Mouse (Mus musculus): ENCODE measurements around the gene Pipox.

Gene Pipox

DNA sequence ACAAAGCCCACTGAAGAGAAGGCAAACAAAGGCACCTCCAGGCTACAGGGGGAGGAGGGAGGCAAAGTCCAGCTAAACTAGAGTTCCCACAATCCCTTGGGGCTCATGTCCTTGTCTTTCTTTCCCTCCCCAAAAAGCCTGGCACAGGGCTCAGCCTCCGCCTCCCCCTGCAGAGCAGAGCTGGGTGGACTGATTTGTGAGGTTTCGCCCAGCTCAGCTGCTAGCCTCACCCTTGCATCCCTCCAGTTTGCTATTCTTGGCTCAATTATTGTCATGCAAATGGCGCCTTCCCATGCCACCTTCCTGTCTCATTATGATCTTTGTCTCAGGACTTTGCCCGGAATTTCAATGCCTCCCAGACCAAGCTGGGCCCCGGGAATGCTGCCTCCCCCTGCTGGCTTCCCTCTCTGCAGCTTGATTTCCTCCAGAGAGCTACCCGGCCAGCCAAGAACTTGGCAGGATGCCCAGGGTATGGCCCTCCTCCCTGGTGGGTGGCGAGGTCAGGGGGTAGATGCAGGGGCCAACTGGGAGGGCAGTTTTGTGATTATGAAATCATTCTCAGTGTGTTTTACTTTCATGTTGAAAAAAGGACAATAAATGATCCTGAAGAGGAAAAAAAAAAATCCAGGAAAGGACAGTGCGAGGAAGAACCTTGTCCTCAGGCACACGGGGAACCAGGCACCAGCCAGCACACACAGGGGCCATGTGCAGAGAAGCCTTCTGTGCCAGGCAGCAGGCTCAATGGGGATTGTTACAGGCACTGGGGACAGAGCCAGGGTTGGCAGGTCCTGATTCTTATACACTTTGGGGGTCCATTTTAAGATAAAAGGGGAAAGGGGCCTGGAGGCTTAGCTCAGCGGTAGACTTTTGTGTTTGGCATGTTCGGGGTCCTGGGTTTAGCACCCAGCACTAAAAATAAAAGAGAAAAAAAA is at the start of gene Pipox:
Gene Pipox (minus strand): TSS at position 310 of the 932 bp plus-strand sequence.
- peak; percentile 92 for DNase-seq (ENCODE audit: low spot score)

DNA sequence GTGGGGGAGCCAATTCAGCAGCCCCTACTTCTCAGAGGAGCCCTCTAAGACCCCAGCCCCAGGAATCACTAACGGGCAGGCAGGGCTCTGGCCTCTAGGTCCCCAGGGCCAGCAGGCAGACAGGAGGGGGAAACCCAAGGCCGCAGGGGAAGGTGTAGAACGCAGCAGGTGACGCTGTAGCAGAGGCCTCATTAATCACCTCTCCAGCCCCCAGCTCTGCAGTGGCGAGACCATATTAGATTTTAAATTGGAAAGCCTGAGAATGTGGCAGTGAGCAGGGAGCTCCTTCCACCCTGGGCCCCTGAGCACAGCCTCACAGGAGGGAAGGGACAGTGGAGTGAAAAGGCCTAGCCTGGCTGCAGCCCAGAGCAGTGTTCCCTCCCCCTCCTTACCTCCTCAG is 48.3 kb upstream of the Pipox start:
- DNase-seq (ENCODE audit: low spot score) = no peak

DNA sequence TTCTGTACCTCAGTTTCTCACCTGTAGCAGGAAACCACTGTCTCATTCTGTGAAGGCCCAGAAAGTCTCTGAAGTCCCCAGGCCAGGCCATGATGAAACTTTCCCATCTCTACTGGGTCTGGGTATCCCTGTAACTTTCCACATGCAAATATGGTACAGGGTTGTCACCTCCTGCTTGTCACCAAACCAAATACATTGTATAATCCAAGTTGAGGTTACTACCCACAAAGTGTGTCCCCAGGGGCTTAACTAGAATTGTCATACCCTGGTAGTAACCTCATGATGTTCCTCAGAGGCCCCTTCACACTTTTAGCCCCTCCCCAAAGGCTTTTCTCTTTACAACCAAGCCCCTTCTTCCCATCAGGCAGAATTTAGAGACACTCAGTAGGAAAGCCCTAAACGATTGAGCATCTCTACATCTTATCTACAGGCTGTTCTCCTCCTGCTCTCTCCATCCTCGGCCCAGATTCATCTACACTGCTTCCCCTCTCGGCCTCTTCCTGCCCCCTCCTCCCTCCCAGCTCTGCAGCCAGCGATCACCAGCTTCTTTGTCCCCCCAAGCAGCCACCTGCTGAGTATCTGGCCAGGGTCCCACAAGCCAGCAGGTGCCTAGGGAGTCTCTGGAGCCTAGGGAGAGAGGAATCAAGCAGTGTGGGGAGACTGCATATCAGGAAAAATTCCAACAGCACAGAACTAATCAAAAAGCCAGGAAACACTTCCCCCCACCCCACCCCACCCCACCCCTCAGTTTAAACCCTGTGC is 43.9 kb upstream of the Pipox start:
- no peak for DNase-seq (ENCODE audit: low spot score)

DNA sequence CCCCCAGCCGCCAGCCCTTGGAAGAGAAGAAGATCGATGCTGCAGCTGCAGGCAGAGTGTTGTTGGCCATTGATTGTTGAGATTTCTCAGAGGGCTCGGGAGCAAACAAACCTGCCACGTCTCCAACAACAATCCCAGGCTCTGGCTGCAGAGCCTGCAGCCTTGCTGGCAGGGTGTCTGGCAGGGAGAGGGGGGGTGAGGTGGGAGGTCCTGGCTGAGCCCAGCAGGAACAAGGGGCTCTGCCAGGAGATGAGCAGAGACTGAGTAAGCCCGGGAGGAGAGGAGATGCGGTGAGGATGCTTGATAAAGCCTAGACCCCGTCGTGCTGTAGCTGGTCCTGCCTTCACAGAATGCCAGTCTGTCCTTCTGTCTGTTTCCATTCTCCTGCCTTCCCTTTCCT is 43.0 kb upstream of the Pipox start:
- DNase-seq (ENCODE audit: low spot score) = no peak

DNA sequence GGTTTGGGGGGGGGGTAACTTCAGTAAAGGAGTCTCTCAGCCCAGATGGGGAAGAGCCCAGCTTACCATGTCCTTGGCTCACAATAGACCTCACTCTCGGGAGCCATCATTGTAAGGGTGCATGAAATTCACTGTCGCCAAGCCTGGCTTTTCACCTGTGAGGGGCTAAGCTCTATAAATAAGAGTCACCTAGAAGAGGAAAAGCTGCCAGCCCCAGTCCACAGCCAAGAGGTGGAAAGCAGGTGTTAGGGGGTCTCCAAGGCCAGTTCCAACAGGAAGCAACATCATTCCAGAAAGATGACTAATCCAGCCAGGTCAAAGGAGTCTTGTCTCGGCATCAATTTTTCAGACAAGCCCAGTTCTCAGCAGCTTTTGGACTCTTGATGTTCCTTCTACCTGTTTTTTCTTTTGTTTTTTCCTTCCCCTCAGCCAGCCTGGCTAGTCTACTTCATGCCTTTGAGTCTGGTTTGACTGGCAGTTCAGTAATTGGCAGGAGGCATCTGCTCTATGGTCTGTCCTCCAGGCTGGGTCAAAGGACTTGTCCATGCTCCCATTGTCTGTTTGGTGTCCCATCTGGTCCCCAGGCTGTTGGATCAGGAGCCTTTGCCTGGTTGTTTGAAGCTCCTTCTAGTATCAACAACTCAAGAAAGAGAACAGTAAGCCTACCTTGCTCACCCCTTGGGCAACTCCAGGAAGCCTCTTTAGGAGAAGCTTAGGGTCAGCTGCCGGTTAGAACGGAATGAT is 40.8 kb upstream of the Pipox start:
- no peak for DNase-seq (ENCODE audit: low spot score)

DNA sequence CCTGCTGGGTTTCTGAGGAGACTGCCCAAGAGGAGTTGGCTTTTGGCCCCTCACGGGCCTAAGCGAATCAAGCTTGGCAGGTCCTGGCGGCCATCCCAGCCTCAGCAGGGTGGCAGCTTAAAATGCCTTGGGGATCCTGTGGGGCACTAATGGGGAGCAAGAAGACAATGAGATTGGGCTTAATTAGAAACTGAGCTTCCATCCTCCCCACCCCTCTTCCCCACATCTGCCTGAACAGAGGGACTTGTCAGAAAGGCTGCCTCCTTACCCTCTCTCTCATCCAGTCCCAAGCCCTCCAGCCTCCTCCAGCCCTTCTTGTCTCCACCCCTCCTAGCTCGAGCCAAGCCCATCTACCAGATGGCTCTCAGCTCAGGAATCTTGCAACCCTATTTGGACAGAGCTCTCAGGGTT is 40.2 kb upstream of the Pipox start:
- DNase-seq (ENCODE audit: low spot score) = no peak

DNA sequence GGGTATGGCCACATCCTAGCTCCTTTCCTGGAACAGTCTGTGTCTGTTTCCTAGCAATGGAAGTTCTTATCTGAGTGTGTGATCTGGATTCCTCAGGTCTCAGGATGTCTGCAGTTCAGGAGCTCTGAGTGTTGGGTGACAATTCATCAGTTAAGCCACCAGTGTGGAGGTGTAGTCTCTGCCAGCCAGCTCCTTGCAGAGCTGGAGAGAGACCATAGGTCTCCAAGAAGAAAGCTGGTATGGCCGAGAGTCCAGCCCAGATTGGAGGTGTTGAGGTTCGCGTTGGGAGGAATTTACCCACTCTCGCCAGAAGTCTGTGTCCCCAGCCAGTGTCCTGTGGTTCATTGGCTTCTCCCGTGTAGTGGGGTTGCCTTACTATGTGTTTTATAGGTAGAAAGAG is 38.7 kb upstream of the Pipox start:
- no peak for DNase-seq (ENCODE audit: low spot score)

DNA sequence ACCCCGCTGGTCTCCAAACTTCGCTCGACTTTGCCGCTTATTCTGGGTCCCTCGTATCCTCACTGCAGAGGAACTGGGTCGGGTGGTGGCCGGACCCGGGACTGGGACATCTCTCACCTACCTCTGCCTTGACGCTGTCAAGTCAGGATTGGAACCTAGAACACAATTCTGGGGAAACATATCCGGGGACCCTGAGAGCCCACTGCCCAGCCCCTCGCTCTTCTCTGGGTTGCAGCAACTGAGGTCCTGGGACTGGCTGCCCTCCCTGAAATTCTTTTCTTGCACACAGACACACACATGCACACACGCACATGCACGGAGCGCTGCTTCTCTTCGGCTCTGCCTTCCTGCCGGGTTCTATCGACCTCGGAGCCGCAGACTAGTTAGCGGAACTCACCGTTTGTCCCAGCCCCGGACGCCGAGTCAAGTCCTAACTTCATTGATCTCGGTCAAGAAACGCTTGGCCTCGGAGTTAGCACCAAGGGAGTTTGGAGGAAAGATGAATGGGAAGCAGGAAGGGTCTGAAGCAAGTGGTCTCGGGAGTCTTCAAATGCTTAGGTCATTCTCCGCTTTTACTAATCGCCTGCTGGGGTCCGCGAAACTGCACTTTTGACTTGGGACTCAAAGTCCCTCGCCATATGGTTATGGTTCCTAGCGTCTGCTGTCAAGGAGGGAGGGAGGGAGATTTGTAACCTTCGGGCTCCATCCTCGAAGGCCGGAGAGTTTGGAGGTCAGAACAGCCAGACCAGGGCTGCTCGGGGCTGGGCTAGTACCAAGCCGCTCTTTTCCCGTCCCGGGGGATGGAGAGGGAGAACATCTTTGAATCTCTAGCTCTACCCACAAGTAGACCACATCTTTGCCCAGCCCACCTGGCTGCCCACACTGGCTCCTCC is 37.9 kb upstream of the Pipox start:
- no peak for DNase-seq (ENCODE audit: low spot score)

DNA sequence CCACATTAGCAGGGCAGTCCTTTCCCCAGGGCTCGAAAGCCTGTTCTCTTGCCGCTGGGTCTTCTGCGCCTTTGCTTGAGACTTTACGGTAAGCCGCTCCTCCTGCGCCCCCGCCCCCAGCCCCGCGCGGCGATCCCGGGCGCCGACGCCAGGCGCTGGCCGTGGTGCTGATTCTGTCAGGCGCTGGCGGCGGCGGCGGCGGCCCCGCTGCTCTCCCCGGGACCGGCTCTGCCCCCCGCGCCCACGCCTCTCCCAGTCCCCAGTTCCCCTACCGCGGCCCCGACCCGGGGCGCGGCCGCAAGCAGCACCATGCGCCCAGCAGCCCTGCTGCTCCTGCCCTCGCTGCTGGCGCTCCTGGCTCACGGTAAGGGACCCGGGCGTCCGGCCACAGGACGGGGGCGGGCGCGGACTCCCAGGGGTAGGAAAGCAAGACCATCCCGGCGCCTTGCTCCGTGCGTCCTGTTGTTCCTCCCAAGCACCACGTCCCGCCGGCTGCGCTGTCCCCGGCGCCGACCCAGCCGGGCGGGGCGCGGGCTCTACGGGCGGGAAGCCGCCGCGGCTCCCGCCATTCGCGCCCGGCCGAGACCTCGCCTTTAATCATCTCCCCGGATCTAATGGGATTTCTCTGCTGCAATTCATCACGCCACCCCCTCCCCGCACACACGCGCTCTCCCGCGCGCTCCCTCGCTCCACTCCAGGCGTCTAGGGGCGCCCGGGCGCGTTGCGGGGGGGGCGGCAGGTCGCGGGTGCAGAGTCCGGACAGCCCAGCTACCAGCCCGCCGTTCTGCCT is 37.0 kb upstream of the Pipox start, which contains the start of gene Sez6:
Gene Sez6 (plus strand): TSS at position 50 of the 790 bp plus-strand sequence.
- peak; percentile 92 for DNase-seq (ENCODE audit: low spot score)

DNA sequence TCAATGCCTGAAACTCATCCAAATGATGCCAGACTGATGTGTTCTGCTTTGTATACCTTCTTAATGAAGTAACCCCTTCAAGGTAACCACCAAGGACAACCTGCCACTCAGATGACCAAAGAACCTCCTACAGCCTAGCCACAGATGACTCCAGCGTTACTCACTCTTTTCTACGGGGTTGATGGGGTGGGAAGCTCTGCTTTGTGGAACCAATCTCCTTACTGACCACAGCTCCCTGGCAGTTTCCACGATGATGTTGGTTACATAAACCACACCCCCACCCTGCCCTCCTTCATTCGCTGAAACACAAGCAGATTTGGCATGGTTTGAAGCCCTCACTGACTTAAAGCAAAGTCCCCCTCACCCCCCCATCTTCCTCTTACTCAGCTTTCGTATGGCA is 33.9 kb upstream of the Pipox start:
- no peak for DNase-seq (ENCODE audit: low spot score)

DNA sequence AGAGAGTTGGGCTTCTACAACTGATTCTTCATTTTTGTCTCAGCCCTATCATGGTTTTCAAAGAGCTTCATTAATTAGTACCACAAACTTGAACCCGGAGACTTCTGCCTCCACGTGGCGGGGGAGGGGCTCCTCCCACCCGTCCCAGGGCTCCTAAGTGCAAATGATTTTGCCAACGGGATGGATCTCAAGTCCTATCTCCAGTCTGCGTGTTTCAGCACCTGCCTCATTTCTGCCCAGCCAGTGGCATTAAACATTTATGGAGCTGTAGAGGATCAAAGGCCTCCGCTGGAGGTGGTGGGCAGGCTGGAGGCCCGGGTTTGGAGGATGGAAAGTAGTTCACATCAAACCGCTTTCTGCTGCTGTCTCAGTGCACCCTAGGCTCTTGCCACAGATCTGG is 32.8 kb upstream of the Pipox start:
- no peak for DNase-seq (ENCODE audit: low spot score)

DNA sequence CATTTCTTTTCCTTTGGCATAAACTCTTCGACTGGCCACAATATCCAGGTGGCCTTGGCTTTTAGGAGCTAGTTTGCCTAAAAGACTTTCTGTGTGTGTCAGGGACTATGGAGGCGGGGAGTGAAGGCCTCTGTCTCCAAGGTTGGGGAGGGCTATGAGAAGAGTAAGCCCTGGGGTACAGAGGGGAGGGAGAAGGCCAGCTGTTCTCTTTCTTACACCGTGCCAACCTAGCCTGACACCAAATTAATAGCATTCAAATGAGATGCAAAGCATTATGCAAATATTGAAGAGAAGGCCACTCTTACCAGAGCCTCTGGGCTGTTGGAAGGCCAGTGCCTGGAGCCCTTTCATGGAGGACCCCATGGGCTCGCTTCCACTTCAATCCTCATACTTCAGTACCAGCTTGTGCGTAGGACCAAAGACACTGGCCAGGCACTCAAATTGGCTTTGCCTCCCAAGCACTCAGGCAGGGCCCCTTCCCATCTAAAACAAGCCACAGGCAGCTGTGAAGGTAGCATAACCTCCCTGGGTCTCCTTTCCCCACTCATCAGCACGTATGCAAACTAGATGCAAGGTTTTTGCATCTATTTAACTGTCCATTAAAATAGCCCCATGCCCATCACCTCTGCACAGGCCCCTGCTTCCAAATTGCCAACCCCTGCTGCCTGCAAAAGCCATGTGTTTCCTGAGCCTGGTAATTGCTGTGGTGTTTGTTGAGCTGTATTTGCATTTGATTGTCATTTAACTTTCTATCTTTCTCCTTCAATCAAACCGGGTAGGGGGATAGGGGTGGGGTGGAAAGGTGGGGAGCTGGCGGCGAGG is 32.2 kb upstream of the Pipox start:
- no peak for DNase-seq (ENCODE audit: low spot score)

DNA sequence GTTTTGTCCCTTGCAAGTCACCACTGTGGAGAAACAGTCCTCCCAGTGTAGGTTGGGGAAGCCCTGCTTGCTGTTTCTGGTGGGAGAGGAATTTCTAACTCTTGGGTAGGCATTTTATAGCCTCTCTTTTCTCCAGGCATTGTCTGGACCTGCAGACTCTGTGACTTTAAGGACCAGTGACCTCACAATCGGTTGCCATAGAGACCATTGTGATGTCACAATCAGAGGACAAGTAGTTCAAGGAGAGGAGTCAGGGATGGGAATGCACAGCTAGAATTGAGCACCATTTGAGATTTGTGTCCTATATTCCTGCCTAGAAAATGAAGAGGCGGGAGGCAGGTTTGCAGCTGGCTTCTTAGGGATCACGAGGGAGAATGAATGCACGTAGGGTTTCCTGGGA is 29.4 kb upstream of the Pipox start:
- no peak for DNase-seq (ENCODE audit: low spot score)

DNA sequence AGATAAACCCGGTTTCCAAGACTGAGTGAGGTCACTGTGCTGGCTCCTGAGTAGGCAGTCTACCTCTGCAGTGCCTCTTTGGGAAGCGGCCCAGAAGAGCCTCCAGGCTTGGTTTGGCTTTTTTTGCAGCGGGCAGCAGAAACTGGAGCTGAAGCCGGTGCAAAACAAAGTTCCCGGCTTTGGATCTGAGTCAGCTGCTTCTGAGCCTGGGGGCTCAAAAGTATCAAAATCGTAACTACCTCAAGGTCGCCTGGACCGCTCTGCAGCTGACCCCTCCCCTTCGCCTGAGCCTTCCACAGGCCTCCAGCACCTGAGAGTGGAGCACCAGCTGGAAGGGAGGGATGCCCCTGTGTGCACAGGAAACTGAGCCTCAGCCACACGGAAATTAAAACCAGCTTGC is 23.3 kb upstream of the Pipox start:
- DNase-seq (ENCODE audit: low spot score) = no peak

DNA sequence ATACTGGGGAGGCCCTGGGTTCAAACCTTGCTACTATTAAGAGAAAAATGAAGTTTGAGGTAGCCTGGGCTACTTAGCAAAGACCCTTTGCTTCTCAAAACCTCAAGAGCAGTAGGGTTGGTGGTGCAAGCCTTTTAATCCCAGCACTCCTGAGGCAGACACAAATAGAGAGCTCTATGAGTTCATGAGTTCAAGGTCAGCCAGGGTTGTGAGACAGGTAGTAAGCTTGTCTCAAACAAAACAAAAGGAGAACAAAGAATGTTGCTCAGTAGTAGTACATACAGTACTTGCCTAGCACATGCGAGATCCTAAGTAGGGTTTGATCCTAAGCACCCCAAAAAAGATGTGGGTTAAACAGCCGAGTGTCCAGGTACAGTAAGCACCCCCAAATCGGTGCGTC is 22.8 kb upstream of the Pipox start:
- no peak for DNase-seq (ENCODE audit: low spot score)

DNA sequence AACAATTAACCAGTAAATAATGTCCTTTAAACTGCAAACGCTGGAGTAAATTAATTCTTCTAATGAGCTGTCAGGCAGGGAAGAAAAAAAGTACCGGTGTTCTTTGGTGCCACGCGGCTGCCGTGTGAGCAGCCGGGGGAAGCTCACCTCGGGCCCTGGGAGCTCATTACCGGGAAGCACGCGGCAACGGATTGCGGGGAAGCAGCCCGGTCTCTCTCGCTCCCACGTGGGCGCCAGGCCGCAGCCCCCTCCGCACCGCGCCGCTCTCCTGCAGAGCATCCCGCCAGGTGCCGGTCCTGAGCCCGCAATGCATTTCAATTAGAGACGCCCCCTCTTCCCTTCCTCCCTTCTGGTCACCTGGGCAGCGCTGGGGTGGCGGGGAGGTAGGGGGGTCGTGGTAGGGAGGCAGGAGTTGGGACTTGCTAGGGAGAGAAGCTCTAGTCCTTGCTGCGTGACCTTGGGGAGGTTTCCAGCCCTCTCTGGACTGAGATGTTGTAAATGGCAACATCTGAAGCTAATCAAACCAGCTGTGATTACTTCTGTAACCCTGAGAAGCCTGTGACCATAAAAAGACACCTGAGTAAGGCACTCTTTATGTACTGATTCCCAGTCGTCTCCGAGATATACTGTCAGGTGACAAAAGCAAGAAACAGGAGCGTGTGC is 20.8 kb upstream of the Pipox start:
- DNase-seq (ENCODE audit: low spot score) = no peak

DNA sequence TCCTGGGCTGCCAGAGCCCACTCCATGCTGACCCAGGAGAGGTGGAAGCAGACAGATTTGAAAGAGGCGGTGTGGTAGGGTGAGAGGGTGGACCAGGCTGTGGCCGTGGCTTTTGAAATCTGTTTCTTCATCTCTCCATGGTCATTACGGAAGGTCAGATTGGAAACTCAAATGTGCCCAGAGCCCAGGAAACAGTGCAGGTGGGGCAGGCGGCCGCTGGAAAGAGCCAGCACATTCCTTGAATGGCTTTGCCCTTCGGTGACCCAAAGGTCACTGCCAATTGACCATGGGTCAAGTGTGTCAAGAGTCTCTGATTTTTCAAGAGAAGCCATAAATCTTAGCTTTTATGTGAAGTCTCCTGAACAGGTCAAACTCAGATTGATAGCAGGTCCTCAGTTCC is 19.6 kb upstream of the Pipox start:
- DNase-seq (ENCODE audit: low spot score) = no peak

DNA sequence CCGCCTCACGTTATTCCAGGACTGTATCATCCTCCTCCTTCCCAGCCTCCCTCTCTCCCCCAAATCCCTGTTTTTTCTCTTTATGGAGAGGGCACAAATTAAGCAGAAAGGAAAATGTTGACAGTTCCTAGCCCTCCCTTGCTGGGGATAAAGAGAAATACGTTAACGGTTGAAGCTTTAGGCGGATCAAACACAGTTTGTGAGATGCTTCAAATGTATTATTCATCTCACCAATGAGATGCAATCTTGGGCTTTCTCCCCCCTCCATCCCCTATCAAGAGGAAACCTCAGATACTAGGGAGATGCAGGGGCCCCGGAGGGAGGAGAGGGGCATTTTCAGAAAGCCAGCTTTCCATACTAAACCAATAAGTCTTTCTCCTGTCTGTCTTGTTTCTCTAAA is 15.9 kb upstream of the Pipox start:
- no peak for DNase-seq (ENCODE audit: low spot score)

DNA sequence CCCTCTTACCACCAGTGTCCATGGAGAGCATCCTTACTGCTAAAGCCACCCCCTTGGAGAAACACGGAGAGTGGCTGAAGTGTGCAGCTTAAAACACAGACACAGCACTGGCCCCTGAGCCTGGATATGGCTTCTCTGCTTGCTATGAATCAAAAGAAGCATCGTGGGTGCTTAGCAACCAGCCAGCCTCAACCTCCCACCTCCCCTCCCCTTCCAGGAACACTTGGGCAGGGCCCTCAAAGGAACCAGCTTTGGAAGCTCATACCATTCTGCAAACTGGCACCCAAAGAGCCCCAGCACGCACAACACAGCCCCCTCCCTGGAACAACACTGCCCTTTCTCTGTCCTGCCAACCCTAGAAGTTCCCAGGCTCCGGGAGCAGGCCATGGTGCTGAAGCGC is 15.5 kb upstream of the Pipox start:
- DNase-seq (ENCODE audit: low spot score) = no peak
